ENCODE assay signal across 8 mouse cellular contexts in the genomic region with DNA sequence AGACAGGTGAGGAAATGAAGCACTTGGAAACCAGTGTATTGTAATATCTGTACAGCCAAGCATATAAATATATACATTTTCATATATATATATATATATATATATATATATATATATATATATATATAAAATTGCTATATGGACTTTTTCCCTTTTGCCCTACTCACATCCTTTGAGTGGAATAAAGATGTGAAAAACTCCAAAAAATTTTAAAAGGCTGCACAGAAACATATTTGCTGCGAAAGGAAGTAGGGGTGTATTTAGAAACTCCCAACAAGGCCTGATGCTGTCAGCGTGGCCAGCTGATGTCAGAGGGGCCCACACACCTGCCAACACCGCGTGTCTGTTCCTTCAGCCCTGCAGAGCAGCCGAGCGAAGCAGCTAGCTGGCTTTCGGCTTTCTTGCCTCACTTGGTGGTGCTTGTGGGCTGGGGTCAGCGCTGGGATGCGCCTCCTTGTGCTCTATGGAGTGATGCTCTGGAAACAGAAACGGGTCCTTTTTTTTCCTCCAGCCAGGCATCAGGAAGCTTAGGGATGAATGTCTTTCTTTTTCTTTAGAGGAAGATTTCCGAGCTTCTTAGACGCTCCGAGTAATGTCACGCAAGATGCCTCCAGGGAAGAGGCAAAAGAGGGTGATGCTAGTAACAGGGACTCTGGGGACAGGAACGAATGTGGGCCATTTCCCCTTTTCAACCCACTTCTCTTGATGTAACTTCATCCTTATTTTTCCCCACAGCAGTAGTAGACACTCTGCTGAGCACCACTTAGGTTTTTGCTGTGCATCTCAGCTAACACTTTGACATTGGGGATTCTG. TPM values are rescaled to one million over a fixed set of nuclear protein-coding genes. Genes with fewer than 3 reads are reported as not detected.
DNase-seq lines count a peak whose midpoint lies in the region; ATAC-seq lines count a peak whose summit lies in the region.

No protein-coding gene starts in this region.

- no peak overlapping the region for H3K4me3 ChIP-seq in heart, embryonic 14.5 days (ENCODE audit: control insufficient read depth in 1 of 2, insufficient read depth in 1 of 2, low read depth in 1 of 2, low read length in 2 of 2)
- H3K4me3 ChIP-seq in hindbrain, embryonic 12.5 days, result no peak overlapping the region
- no peak overlapping the region for H3K4me3 ChIP-seq in neural tube, embryonic 12.5 days

- ATAC-seq in heart, embryonic 14.5 days (ENCODE audit: insufficient number of reproducible peaks, insufficient read depth, low FRiP score, low read depth), result no peak
- ATAC-seq in hindbrain, embryonic 12.5 days (ENCODE audit: low FRiP score), result no peak
- ATAC-seq in neural tube, embryonic 12.5 days (ENCODE audit: low FRiP score, low read depth), result no peak

- WGBS in heart, embryonic 14.5 days, result 36% methylated on average over 15 of the region's 15 CpGs
- WGBS in hindbrain, embryonic 12.5 days, result 16% methylated on average over 15 of the region's 15 CpGs
- 14% methylated on average over 15 of the region's 15 CpGs for WGBS in neural tube, embryonic 12.5 days

- peaks cover 4% of the 10 kb centered on the region; the same call in 1 of the 2 replicates for H3K27me3 ChIP-seq in heart, embryonic 14.5 days (ENCODE audit: control insufficient read depth, insufficient read depth, low read length)
- H3K27me3 ChIP-seq in hindbrain, embryonic 12.5 days, result peaks cover 6% of the 10 kb centered on the region
- 0 out of 2 replicates have a peak, but pooled peaks cover 2% of the 10 kb centered on the region for H3K27me3 ChIP-seq in neural tube, embryonic 12.5 days (replicated peaks)

- no peaks in the 10 kb centered on the region for H3K9me3 ChIP-seq in heart, embryonic 14.5 days (ENCODE audit: control insufficient read depth, low read length)
- no peaks in the 10 kb centered on the region for H3K9me3 ChIP-seq in hindbrain, embryonic 12.5 days (replicated peaks)
- no peaks in the 10 kb centered on the region for H3K9me3 ChIP-seq in neural tube, embryonic 12.5 days

- H3K9ac ChIP-seq in heart, embryonic 14.5 days (ENCODE audit: low read length), result no peak overlapping the region; the same call in 1 of the 2 replicates
- no peak overlapping the region; the same call in 1 of the 2 replicates for H3K9ac ChIP-seq in hindbrain, embryonic 12.5 days
- H3K9ac ChIP-seq in neural tube, embryonic 12.5 days, result no peak overlapping the region

- no peak for DNase-seq in heart, adult 9 months (ENCODE audit: low spot score in 2 of 2)
- DNase-seq in cerebellum, adult 18-20 months, result peak; percentile 26 to 50
- DNase-seq in frontal cortex, postnatal 25 days (ENCODE audit: low spot score in 2 of 2), result no peak
- DNase-seq in gastrocnemius, adult 8-10 months (ENCODE audit: low spot score in 2 of 2), result no peak
- DNase-seq in left cerebral cortex, adult 18-20 months (ENCODE audit: low spot score in 2 of 2), result no peak

- H3K4me2 ChIP-seq in heart, embryonic 14.5 days (ENCODE audit: low read length), result peak overlapping the region; percentile 91; the same call in 1 of the 2 replicates
- peak overlapping the region; percentile 90 for H3K4me2 ChIP-seq in hindbrain, embryonic 12.5 days (replicated peaks)
- peak overlapping the region; percentile 89 for H3K4me2 ChIP-seq in neural tube, embryonic 12.5 days (replicated peaks)

- no peaks in the 10 kb centered on the region for H3K4me1 ChIP-seq in heart, embryonic 14.5 days (ENCODE audit: control insufficient read depth in 2 of 2, insufficient read depth in 2 of 2, low read length in 2 of 2)
- H3K4me1 ChIP-seq in hindbrain, embryonic 12.5 days, result peaks cover 16% of the 10 kb centered on the region
- H3K4me1 ChIP-seq in neural tube, embryonic 12.5 days, result peaks cover 15% of the 10 kb centered on the region; the same call in 1 of the 2 replicates

- H3K27ac ChIP-seq in heart, embryonic 14.5 days (replicated peaks in 1 of 2; ENCODE audit: control insufficient read depth in 1 of 2, insufficient read depth in 1 of 2, low read depth in 2 of 2, low read length in 2 of 2), result no peak overlapping the region
- H3K27ac ChIP-seq in hindbrain, embryonic 12.5 days, result no peak overlapping the region
- no peak overlapping the region for H3K27ac ChIP-seq in neural tube, embryonic 12.5 days

- H3K36me3 ChIP-seq in heart, embryonic 14.5 days (ENCODE audit: control insufficient read depth, insufficient read depth, low read length), result no peaks in the 10 kb centered on the region
- no peaks in the 10 kb centered on the region for H3K36me3 ChIP-seq in hindbrain, embryonic 12.5 days
- H3K36me3 ChIP-seq in neural tube, embryonic 12.5 days, result no peaks in the 10 kb centered on the region

RNA-seq across cellular contexts. Expression of a gene that starts 2.9 kb away (rescaled TPM):
- polyA plus RNA-seq in heart, embryonic 14.5 days (2014; fragmentation: Nextera tagmentation; extraction: Ambion mirVana), result 7.7 and 10.8 TPM in 2 replicates
- 14.1 and 15.7 TPM in 2 replicates for polyA plus RNA-seq in hindbrain, embryonic 12.5 days (2016; fragmentation: Nextera tagmentation; extraction: Ambion mirVana)
- 11.7 and 12.2 TPM in 2 replicates for polyA plus RNA-seq in neural tube, embryonic 12.5 days (2016; fragmentation: Nextera tagmentation; extraction: Ambion mirVana)
- 10 to 100 TPM; 28.0 to 39.8 (median 32.4) TPM for total RNA-seq in gastrocnemius, adult 8-10 months (2022)
- total RNA-seq in left cerebral cortex, adult 18-20 months (2021), result 100 to 1,000 TPM; 144 to 146 TPM

RNA-seq across cellular contexts. Expression of a gene that starts 14.8 kb away (rescaled TPM):
- 65.0 and 71.8 TPM in 2 replicates for polyA plus RNA-seq in heart, embryonic 14.5 days (2014; fragmentation: Nextera tagmentation; extraction: Ambion mirVana)
- polyA plus RNA-seq in hindbrain, embryonic 12.5 days (2016; fragmentation: Nextera tagmentation; extraction: Ambion mirVana), result 98.6 and 102 TPM in 2 replicates
- 97.0 and 101 TPM in 2 replicates for polyA plus RNA-seq in neural tube, embryonic 12.5 days (2016; fragmentation: Nextera tagmentation; extraction: Ambion mirVana)
- 10 to 100 TPM; 58.0 to 72.1 (median 60.8) TPM for total RNA-seq in gastrocnemius, adult 8-10 months (2022)
- total RNA-seq in left cerebral cortex, adult 18-20 months (2021), result 10 to 100 TPM; 88.3 to 98.0 TPM

Comparison
In these comparisons a context has a peak if more than half of its experiments do, and no peak if none do; other contexts are left out.
1. DNase-seq: peak in cerebellum, adult 18-20 months (2 of 2); none in heart, adult 9 months (0 of 2), frontal cortex, postnatal 25 days (0 of 2), gastrocnemius, adult 8-10 months (0 of 2) and left cerebral cortex, adult 18-20 months (0 of 2).
2. Peak in every context shown above with its lines, with median percentiles within 50 percentile points of each other: H3K4me2 ChIP-seq.